Mouse (Mus musculus) lung, adult 2 months (tissue): ENCODE results near the gene Gtdc1.

Source experiments
- CTCF ChIP-seq: fragments of 200-500 bp; IDR thresholded peaks from 2 replicates; pipeline ENCODE4 v1.5.1; 2011; ENCODE audit warnings: mild to moderate bottlenecking, low read length, control low read depth; ENCODE audit not compliant: insufficient read depth
- POLR2A ChIP-seq: fragments of 200-500 bp; IDR thresholded peaks from 2 replicates; pipeline ENCODE4 v1.6.1; 2011; ENCODE audit warnings: low read depth, mild to moderate bottlenecking, control low read depth, low read length, borderline replicate concordance; ENCODE audit errors: extremely low read depth

DNA sequence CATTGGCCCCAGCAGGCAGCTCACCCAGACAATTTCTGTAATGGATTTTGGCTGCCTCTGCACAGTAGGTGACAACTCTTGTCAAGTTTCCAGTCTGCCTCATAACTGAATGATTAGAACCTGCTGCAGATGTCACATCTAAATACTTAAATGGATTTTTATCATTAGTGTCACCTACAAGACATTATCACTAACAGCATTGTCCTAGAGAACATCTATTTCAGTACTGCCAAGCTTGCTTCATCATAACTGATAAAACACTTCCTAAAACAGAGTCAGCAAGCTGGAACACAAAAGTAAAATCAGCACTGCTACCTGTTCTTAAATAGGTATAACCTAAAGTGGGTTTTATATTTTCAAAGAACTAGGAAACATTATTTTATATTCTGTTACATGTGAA is 11.2 kb downstream of the Gtdc1 start:
- no peak for TF ChIP-seq CTCF
- no peak for TF ChIP-seq POLR2A
